Mouse (Mus musculus): ENCODE results near the gene Gm9045.
"Not testable (repeated sequence)": the region's sequence is repeated elsewhere in the genome, so short reads cannot be mapped to it uniquely, and the experiment has no call there.

Gene Gm9045

GRCm38 (mm10) chr10:118337731-118338130, at the start of gene Gm9045:
Gene Gm9045, minus strand, starts transcription at chr10:118337831.
- not testable (repeated sequence) for DNase-seq (ENCODE audit: low read depth, low spot score)

- DNase-seq (ENCODE audit: low read depth, low spot score), result peak; percentile 89
Observed at GRCm38 (mm10) chr10:118370443-118370842, 32.8 kb upstream of the Gm9045 start.

- DNase-seq (ENCODE audit: low read depth, low spot score), result peak; percentile 25
Observed at GRCm38 (mm10) chr10:118369518-118369917, 31.9 kb upstream of the Gm9045 start.

GRCm38 (mm10) chr10:118354005-118354404, 16.4 kb upstream of the Gm9045 start, which contains the start of gene Gm9049:
Gene Gm9049, minus strand, starts transcription at chr10:118354105.
- not testable (repeated sequence) for DNase-seq (ENCODE audit: low read depth, low spot score)

GRCm38 (mm10) chr10:118348579-118348978, 10.9 kb upstream of the Gm9045 start, which contains the start of gene Gm9048:
Gene Gm9048, minus strand, starts transcription at chr10:118348679.
- not testable (repeated sequence) for DNase-seq (ENCODE audit: low read depth, low spot score)

- DNase-seq (ENCODE audit: low read depth, low spot score), result not testable (repeated sequence)
Observed at GRCm38 (mm10) chr10:118343155-118343554, 5.5 kb upstream of the Gm9045 start, which contains the start of gene Gm9046. Gene Gm9046, minus strand, starts transcription at chr10:118343255.

- DNase-seq (ENCODE audit: low read depth, low spot score), result not testable (repeated sequence)
Observed at GRCm38 (mm10) chr10:118332308-118332707, 5.3 kb downstream of the Gm9045 start, which contains the start of gene Gm9044. Gene Gm9044, minus strand, starts transcription at chr10:118332408.

GRCm38 (mm10) chr10:118326869-118327268, 10.8 kb downstream of the Gm9045 start, which contains the start of gene Gm9040:
Gene Gm9040, minus strand, starts transcription at chr10:118326969.
- DNase-seq (ENCODE audit: low read depth, low spot score), result not testable (repeated sequence)

GRCm38 (mm10) chr10:118319024-118319423, 18.6 kb downstream of the Gm9045 start:
- no peak for DNase-seq (ENCODE audit: low read depth, low spot score)

GRCm38 (mm10) chr10:118302133-118302532, 35.5 kb downstream of the Gm9045 start:
- not testable (repeated sequence) for DNase-seq (ENCODE audit: low read depth, low spot score)

GRCm38 (mm10) chr10:118294938-118295337, 42.7 kb downstream of the Gm9045 start, which contains the start of gene Iltifb:
Gene Iltifb, minus strand, starts transcription at chr10:118295038.
- DNase-seq (ENCODE audit: low read depth, low spot score), result no peak
